16 mouse cellular contexts compared by ENCODE assay signal in genomic region chr14:110378421-110378820, GRCm38 (mm10).
"Had no signal": no experiment of that assay in that cellular context is flagged by ENCODE, and none has a peak within 500 bp of the region (broad histone marks: within the 10 kb centered on the region; RNA-seq: fewer than 3 reads in every experiment).

No protein-coding gene starts in this region.

- H3K27ac ChIP-seq: neural tube, embryonic 13.5 days; neural tube, embryonic 15.5 days; stomach, embryonic 15.5 days; stomach, postnatal 0 days had no signal

- H3K4me3 ChIP-seq: neural tube, embryonic 13.5 days; neural tube, embryonic 15.5 days; stomach, embryonic 15.5 days had no signal

- H3K27me3 ChIP-seq: neural tube, embryonic 13.5 days; neural tube, embryonic 15.5 days; stomach, embryonic 15.5 days had no signal

- H3K9me3 ChIP-seq: neural tube, embryonic 13.5 days; neural tube, embryonic 15.5 days; stomach, embryonic 15.5 days had no signal

- H3K4me2 ChIP-seq: neural tube, embryonic 13.5 days; neural tube, embryonic 15.5 days; stomach, embryonic 15.5 days had no signal

- DNase-seq: retina, postnatal 1 day; right cerebral cortex, adult 18-20 months; right cerebral cortex, postnatal 14 days; right cerebral cortex, postnatal 25 days; right cerebral cortex, postnatal 4 days; spleen, adult 18-20 months; thymus, adult 18-20 months; thymus, adult 2 months; thymus, postnatal 14 days; thymus, postnatal 25 days; thymus, postnatal 36 days; thymus, postnatal 4 days had no signal

- H3K4me1 ChIP-seq: neural tube, embryonic 13.5 days; neural tube, embryonic 15.5 days; stomach, embryonic 15.5 days had no signal

- H3K9ac ChIP-seq: neural tube, embryonic 13.5 days; neural tube, embryonic 15.5 days; stomach, embryonic 15.5 days had no signal

- H3K36me3 ChIP-seq: neural tube, embryonic 13.5 days; neural tube, embryonic 15.5 days; stomach, embryonic 15.5 days had no signal
